Mouse (Mus musculus) ovary, postnatal 36 days (tissue): ENCODE measurements around the gene Layn.

Experiments
- DNase-seq: peaks from one replicate; pipeline ENCODE4 v3.0.0; 2022; ENCODE audit warnings: low spot score, mixed read lengths

Layn gene

DNA sequence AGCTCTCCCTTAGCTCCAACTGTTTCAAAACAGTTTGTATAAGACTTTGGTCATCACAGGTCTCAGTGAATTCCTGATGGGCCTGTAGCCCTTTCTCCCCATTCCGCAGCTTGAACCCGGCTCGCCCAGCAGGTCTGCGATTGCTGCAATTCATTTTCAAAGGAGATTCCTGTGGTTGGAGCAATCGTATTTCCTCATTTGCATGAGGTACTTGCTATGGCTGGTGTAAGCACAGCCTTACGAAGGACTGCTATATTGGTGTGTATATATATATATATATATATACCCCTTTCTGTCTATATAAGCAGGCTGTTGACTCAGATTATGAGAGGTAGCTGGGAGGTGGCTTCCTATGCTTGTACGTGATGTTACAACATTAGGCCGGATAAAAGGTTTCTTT lies 44.6 kb downstream of the Layn start:
- no peak for DNase-seq

DNA sequence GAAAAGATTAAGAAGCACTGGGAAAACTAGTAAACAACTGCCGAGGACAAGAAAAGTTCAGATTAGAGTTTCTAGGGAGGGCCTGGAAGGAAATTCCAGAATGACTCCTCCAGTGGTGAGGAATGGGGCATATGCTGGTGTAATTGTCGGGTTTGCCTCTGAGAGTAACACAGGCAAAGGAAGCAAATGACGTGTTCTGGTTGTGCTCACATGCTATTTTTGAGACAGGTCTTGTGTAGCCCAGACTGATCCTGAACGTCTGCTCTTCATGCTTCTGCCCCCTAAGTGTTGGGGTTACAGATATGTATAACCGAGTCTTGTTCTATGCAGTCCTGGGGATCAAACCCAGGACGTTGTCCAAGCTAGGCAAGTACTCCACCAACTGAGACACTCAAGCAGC lies 45.3 kb downstream of the Layn start:
- no peak for DNase-seq

DNA sequence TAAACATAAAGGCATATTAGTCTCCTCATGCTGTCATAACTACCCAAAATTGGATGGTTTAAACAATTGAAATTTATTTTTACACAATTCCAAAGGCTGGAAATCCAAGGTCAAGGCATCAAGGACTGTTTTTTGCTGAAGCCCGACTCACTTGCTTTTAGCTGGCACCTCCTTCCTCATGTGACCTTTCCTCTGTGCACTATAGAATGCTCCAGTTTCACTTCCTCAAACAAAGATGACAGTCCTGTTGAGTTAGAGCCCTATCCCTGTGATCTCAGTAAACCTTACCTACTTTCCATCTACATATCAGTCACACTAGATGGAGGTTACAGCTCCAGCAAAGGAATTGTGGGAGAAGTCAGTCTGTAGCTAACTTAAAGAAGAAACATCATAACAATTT lies 46.7 kb downstream of the Layn start:
- no peak for DNase-seq

DNA sequence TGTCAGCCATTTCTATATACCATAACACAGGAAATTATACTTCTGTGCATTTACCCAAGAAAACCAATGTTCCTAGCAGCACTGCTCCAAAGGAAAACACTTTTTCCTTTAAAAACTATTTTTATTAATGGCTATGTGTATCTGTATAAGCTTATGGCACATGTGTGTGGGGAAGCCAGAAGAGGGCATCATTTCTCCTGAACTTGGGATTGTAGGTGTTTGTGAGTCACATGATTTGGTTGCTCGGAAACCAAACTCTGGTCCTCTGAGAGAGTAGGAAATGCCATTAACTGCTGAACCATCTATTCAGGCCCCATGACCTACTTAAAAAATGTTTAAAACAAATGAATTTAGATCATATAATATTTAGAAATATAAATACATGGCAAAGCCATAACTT lies 49.9 kb downstream of the Layn start:
- no peak for DNase-seq

DNA sequence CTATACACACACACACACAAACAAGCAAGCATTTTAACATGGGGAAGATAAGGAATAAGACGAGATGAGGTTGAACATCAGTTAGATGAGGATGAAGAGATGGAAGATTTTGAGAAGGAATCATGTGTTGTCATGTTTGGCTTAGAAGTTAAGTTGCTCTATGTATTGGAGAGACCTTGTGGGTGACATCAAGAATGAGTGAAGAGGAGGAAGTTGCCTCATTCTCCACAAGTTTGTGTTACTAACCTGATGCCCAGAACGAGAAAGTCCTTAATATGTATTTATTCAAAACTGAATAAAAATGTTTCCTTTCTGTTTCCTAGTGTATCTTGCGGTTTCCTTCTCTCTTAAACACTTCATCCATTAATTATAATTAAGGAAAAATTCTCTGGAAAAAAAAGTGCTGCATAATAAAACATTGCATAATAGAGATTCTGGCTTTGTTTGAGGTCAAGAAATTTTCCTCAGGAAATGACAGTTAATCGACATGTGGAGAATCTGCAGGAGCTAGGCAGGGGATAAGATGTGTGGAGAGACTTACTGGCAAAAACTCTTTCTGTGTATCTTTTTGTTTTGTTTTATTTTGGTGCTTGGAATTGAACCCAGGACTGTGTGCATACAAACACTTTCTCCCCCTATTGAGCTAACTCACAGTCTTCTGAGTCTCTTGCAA lies 55.6 kb downstream of the Layn start:
- DNase-seq = no peak

DNA sequence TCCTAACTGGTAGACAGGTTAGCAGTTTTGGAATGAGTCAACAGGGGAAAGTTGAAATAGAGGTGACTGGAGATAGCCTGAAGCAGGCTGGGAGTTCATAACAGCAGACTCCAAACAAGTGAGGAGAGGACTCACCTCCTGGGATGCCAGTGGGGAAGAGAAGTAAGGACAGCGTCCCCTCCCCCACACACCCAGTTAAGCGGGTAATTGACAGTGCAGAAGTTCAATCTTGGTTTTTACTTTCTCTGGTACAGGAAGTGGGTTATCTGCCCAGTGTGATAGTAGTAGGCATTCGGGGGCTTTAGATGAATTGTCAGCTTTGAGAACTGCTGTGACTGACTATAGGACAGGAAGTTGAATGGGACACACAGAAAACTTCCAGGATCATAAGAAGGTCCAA lies 56.5 kb downstream of the Layn start:
- no peak for DNase-seq

DNA sequence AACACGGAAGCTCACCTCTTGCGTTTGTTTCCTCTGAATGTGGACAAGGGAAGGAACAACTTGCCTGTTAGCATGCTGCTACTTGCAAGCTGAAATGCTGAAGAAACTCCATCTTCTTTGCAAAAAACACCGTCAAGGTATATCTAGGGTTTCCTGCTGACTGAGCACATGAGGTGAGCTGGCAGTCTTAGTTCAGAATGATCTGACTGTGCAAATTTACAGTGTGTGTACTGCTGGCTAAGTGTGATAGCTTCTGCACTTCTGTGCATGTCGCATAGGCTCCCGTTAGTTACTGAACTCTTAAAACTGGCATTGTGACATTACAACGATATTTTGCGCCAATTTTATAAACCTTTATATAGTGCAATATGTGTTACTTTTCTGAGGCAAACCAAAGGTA lies 57.2 kb downstream of the Layn start:
- DNase-seq = no peak

DNA sequence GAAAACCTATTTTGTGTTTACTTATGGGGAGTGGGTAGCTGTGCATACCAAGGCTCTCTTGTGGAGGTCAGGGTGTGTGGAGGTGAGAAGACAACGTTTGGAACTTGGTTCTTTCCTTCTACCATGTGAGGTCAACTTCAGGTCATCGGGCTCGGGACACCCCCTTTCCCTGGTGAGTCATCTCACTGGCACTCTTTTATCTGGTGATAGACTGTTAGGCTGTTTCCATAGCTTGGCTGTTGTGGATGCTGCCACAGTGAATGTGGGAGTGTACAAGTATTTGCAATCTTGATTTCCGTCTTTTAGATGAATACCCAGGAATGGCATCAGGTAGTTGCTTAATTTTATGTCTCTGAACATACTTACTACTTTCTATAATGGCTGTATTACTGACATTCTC lies 61.2 kb downstream of the Layn start:
- no peak for DNase-seq

DNA sequence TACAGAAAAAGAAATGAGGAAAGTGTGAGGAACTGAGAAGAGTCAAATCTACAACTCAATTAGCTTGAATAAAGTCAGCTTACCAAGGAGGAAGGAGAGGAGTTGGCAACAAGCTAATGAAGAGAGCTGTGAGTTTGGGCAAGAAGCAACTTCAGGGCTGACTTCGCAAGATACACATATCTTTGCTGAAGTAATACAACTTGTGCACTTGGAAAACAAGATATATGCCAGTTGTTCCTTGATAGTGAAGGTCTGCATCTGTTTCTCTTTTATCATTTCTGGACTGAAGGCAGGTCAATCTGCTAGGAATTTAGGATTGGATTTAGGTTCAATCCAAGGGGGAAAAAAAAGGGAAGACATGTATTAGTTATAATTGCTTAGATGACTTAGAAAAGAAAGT lies 63.2 kb downstream of the Layn start:
- no peak for DNase-seq

DNA sequence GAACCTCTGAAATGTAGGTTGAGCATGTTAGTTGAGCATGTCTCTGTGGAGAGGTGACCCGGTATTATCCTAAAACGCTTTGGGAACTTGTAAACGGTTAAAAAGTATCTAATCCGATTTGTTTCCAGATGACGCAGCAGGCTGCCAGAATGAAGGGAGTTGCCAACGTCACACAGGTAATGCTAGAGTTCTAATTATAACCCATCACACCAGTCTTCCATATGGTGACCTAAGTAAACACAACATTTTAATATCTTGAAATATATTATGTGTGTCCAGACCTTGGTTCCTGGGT lies 67.3 kb downstream of the Layn start:
- DNase-seq = no peak

DNA sequence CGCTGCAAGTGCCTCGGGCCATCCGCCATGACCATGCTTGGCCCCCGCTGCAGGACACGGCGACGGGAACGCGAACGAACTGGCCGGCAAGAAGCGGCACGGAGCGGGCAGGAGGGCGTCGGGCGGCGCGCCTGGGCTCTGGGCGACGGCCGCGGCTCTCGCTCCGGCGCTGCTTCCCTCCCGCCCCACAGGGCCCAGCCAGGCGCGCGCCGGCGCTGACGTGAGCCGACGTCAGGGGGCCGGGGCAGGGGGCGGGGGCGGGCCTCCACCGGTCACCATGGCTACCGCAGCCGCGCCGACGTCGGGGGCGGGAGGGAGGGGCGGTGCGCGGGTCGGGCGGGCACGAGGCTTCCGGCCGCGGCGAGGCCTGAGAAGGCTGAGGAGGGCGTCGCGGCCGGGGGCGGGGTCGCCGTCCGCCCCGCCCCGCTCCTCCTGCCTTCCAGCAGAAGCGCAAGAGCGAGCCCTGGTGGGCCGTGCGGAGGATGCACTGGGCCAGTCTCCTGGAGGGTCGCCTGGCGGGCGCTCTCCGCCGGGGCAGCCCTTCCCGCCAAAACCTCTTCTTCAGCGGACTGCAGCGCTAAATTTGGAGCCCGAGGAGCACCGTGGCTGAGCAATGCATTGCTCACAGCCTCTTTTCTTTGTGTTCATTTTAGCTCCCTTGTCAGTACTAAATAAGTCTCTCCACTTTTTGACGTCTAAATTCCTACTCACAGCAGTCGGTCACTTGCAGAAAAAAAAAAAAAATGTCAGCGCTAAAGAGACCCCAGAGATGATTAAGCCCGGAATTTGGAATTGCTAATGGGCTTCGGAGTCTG lies 67.8 kb downstream of the Layn start, which contains the start of gene Sik2:
Gene Sik2, minus strand, starts transcription at position 233 of the 815 bp plus-strand sequence.
- peak; percentile 92 for DNase-seq

DNA sequence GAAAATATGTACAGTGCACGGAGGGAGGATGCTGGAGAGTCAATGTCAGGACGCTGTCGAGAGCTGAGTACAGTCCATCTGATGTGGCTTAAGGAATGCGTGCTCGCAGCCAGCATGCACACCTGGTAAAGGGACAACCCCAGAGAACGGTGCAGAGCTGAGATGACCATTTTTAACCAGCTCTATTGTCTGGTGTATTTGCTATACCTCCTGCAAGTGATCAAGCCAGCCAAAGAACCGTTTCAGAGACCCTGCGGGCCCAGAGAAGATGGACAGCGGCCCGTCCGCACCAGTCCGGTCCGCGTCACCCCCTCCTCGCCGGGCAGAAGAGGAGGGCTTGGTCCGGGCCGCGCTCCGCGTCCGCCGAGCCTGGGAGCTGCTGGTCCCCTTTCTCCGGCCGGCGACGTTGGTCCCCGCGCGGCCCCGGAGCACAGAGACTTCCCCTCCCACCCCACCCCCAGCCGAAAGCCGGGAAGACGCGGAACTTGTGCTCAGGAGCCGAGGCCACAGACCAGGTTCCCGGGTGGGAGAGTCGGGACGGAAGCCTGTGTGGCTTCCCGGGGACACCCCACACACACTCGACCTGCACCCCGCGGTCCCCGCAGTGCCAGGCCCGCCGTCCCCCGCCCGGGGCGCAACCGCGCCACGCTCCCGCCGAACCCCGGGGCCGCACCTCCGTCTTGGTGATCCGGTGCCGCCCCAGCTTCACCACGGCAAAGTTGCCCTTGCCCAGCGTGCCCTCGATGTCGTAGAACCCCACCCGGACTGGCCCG lies 68.6 kb downstream of the Layn start:
- DNase-seq = no peak

DNA sequence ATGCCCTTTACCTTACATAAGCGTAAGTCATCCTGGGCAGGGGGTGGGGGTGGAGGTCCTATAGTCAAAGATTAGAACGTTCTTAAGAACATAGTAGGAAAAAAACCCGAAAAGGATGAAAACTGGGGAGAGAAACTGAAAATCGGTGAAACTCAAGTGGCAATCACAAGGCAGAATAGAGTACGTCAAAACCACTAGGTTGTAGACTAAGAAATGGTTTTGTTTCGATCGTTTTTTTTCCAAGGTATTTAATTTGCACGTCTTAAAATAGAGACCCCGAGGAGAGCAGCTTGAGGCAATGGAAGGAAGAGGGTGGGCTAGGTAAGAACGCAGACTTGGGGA lies 69.2 kb downstream of the Layn start:
- DNase-seq = no peak

DNA sequence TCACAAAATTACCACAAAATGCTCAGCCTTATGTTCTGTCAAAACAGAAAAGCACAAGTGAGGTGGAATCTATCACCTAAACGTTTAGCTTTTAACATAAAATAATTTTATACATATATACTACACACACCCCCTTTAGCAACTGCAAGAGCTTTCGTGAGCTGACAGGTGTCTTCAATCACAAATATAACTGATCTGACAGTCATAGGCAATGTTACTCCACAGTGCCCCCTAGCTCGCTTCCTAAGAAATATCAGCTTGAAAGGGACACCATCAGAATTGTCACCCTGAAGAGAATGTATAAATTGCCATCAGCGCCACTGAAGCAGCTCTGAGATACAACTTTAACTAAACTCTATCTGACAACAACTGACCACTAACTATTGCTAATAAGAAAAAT lies 70.0 kb downstream of the Layn start:
- DNase-seq = peak; percentile 24
